Mouse (Mus musculus) urinary bladder, postnatal 36 days (tissue): Measurements from ENCODE around the gene Mmab.

ENCODE experiments used
- DNase-seq, 2 experiments: peaks; one replicate each; pipeline ENCODE4 v3.0.0; 2022; ENCODE audit warnings: low spot score in 2 of 2, mixed read lengths in 1 of 2

Gene Mmab

GRCm38 (mm10) chr5:114428621-114429020 is 15.2 kb downstream of the Mmab start:
- no peak for DNase-seq

- no peak for DNase-seq
Observed at GRCm38 (mm10) chr5:114426732-114427131, 17.1 kb downstream of the Mmab start.

GRCm38 (mm10) chr5:114423961-114424360 is 19.9 kb downstream of the Mmab start:
- no peak for DNase-seq

- DNase-seq = no peak
Observed at GRCm38 (mm10) chr5:114422591-114422990, 21.3 kb downstream of the Mmab start.

GRCm38 (mm10) chr5:114421561-114422298 is 22.1 kb downstream of the Mmab start:
- no peak for DNase-seq

GRCm38 (mm10) chr5:114418541-114418940 is 25.3 kb downstream of the Mmab start:
- DNase-seq = no peak

- DNase-seq = peak in 1 of 2 experiments; percentile 35
Observed at GRCm38 (mm10) chr5:114416855-114417254, 27.0 kb downstream of the Mmab start.

- no peak for DNase-seq
Observed at GRCm38 (mm10) chr5:114415606-114416005, 28.3 kb downstream of the Mmab start.

- DNase-seq = peak; percentile 13 to 32
Observed at GRCm38 (mm10) chr5:114413067-114413735, 30.7 kb downstream of the Mmab start.

- no peak for DNase-seq
Observed at GRCm38 (mm10) chr5:114412361-114412998, 31.4 kb downstream of the Mmab start.

- DNase-seq = no peak
Observed at GRCm38 (mm10) chr5:114410429-114410828, 33.4 kb downstream of the Mmab start.

GRCm38 (mm10) chr5:114408846-114409245 is 35.0 kb downstream of the Mmab start:
- no peak for DNase-seq

- DNase-seq = no peak
Observed at GRCm38 (mm10) chr5:114407810-114408209, 36.0 kb downstream of the Mmab start.

GRCm38 (mm10) chr5:114407269-114407668 is 36.6 kb downstream of the Mmab start:
- DNase-seq = no peak

GRCm38 (mm10) chr5:114406592-114406991 is 37.3 kb downstream of the Mmab start:
- DNase-seq = no peak

- no peak for DNase-seq
Observed at GRCm38 (mm10) chr5:114393169-114393568, 50.7 kb downstream of the Mmab start.

- DNase-seq = no peak
Observed at GRCm38 (mm10) chr5:114384448-114384847, 59.4 kb downstream of the Mmab start.

GRCm38 (mm10) chr5:114383184-114383904 is 60.5 kb downstream of the Mmab start:
- DNase-seq = peak in 1 of 2 experiments; percentile 31
